8 mouse cellular contexts compared by ENCODE assay signal in the genomic region with DNA sequence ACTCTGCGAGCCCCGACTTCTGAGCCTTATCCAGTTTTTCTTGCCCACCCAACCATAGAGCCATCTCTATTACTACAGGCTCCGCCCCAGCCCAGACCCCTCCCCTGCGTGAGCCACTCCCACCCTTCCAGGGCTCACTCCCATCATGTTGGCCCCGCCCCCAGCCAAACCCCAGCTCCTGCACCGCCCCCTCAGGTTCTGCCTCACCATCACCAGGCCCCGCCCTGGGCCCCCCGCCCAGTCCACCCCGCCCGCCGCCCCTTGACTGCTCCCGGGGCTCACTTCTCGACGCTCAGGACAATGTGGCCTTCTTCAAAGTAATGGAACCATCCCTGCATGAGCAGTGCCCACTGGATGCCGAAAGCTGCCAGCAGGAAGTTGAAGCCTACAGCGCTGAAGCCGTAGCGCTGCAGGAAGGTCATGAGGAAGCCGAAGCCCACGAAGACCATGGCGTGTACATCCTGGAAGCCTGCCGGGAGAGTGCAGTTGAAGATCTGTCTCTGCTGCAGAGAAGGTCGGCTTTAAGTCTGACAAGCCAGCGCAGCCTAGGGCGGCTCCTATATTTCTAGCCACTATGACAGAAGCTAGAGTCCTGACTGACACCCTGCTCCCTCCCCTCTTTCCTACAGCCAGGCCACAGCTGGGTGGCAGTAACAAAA. TPM values are rescaled to one million over a fixed set of nuclear protein-coding genes. Genes with fewer than 3 reads are reported as not detected.
DNase-seq lines count a peak whose midpoint lies in the region; ATAC-seq lines count a peak whose summit lies in the region.

No protein-coding gene starts in this region.

- no peak overlapping the region for H3K27ac ChIP-seq in kidney, embryonic 15.5 days
- H3K27ac ChIP-seq in hindbrain, embryonic 15.5 days (replicated peaks): no peak overlapping the region

- peak; percentile 78 for ATAC-seq in kidney, embryonic 15.5 days (replicated peaks; ENCODE audit: low FRiP score)
- ATAC-seq in hindbrain, embryonic 15.5 days (ENCODE audit: low FRiP score, low read depth): peak; percentile 51

- peak overlapping the region; percentile 77 for H3K4me2 ChIP-seq in kidney, embryonic 15.5 days
- H3K4me2 ChIP-seq in hindbrain, embryonic 15.5 days: peak overlapping the region; percentile 65

- H3K4me1 ChIP-seq in kidney, embryonic 15.5 days: peaks cover 12% of the 10 kb centered on the region; the same call in 1 of the 2 replicates
- peaks cover 14% of the 10 kb centered on the region for H3K4me1 ChIP-seq in hindbrain, embryonic 15.5 days (replicated peaks)
- H3K4me1 ChIP-seq in megakaryocyte, embryonic 14.5 days: peaks cover 15% of the 10 kb centered on the region

- 3% methylated on average over 25 of the region's 25 CpGs for WGBS in kidney, embryonic 15.5 days
- WGBS in hindbrain, embryonic 15.5 days: 3% methylated on average over 25 of the region's 25 CpGs

- H3K27me3 ChIP-seq in kidney, embryonic 15.5 days: peaks cover 78% of the 10 kb centered on the region
- peaks cover 7% of the 10 kb centered on the region for H3K27me3 ChIP-seq in hindbrain, embryonic 15.5 days
- peaks cover 88% of the 10 kb centered on the region for H3K27me3 ChIP-seq in megakaryocyte, embryonic 14.5 days (replicated peaks)

- no peaks in the 10 kb centered on the region for H3K9me3 ChIP-seq in kidney, embryonic 15.5 days (replicated peaks)
- no peaks in the 10 kb centered on the region for H3K9me3 ChIP-seq in hindbrain, embryonic 15.5 days
- no peaks in the 10 kb centered on the region for H3K9me3 ChIP-seq in megakaryocyte, embryonic 14.5 days

- peak overlapping the region; percentile 40 for H3K4me3 ChIP-seq in kidney, embryonic 15.5 days (replicated peaks)
- peak overlapping the region; percentile 28 for H3K4me3 ChIP-seq in hindbrain, embryonic 15.5 days
- H3K4me3 ChIP-seq in megakaryocyte, embryonic 14.5 days (replicated peaks): peak overlapping the region; percentile 83

- no peak overlapping the region for H3K9ac ChIP-seq in kidney, embryonic 15.5 days
- 0 out of 2 replicates have a peak overlapping the region, but pooled peaks have one; percentile 16 for H3K9ac ChIP-seq in hindbrain, embryonic 15.5 days

- no peaks in the 10 kb centered on the region for H3K36me3 ChIP-seq in kidney, embryonic 15.5 days
- H3K36me3 ChIP-seq in hindbrain, embryonic 15.5 days: no peaks in the 10 kb centered on the region
- no peaks in the 10 kb centered on the region for H3K36me3 ChIP-seq in megakaryocyte, embryonic 14.5 days (replicated peaks; ENCODE audit: low read length)

- DNase-seq in kidney, adult 8-10 months: no peak
- peak; percentile 60 for DNase-seq in embryo, embryonic 10 days (ENCODE audit: low spot score)
- peak; percentile 43 for DNase-seq in thymus, postnatal 14 days
- no peak for DNase-seq in layer of hippocampus, adult 9-10 months (ENCODE audit: low spot score)
- no peak for DNase-seq in right cerebral cortex, postnatal 14 days

RNA-seq across cellular contexts. Expression of gene Rhcg, which starts 10.1 kb away (rescaled TPM):
- polyA plus RNA-seq in kidney, embryonic 15.5 days (2015; fragmentation: Nextera tagmentation; extraction: Ambion mirVana): 28.8 and 29.9 TPM in 2 replicates
- 4.0 and 5.1 TPM in 2 replicates for polyA plus RNA-seq in hindbrain, embryonic 15.5 days (2015; fragmentation: Nextera tagmentation; extraction: Ambion mirVana)
- not detected in 2 replicates for polyA plus RNA-seq in megakaryocyte, embryonic 14.5 days (2012; ENCODE audit: insufficient read depth, low replicate concordance)

RNA-seq across cellular contexts. Expression of gene Ticrr, which starts 52.6 kb away (rescaled TPM):
- polyA plus RNA-seq in kidney, embryonic 15.5 days (2015; fragmentation: Nextera tagmentation; extraction: Ambion mirVana): 11.2 and 11.6 TPM in 2 replicates
- polyA plus RNA-seq in hindbrain, embryonic 15.5 days (2015; fragmentation: Nextera tagmentation; extraction: Ambion mirVana): 2.5 and 3.1 TPM in 2 replicates
- polyA plus RNA-seq in megakaryocyte, embryonic 14.5 days (2012; ENCODE audit: insufficient read depth, low replicate concordance): 1.9 and 4.4 TPM in 2 replicates

Comparison
In these comparisons a context has a peak if more than half of its experiments do, and no peak if none do; other contexts are left out.
1. H3K4me3 ChIP-seq: peak in every context shown above with its lines; median percentile 83 in megakaryocyte, embryonic 14.5 days; 40 in kidney, embryonic 15.5 days; 28 in hindbrain, embryonic 15.5 days.
2. DNase-seq: peak in embryo, embryonic 10 days (single experiment) and thymus, postnatal 14 days (single experiment); none in kidney, adult 8-10 months (0 of 2), layer of hippocampus, adult 9-10 months (single experiment) and right cerebral cortex, postnatal 14 days (single experiment).